Mouse (Mus musculus) embryonic facial prominence, embryonic 14.5 days (tissue): ENCODE measurements at regions not wholly inside any gene's neighbourhood (a gene's known extent, or its start where the extent isn't known, plus 50 kb on each side); places are given as distances from the start of the nearest gene placed in this dataset.
"Not testable (repeated sequence)": the region's sequence is repeated elsewhere in the genome, so short reads cannot be mapped to it uniquely, and the experiment has no call there.

Experiments
- ATAC-seq: fragments of 200-750 bp; cut with Nextera tagmentation; 2 replicates; pipeline ENCODE4 v1.8.0; 2017; ENCODE audit warnings: low read depth, moderate number of reproducible peaks, moderate TSS enrichment
- DNase-seq: peaks from one replicate; pipeline ENCODE4 v3.0.0-alpha.2; 2015; ENCODE audit warnings: low spot score
- H3K27ac ChIP-seq: fragments of 300-500 bp; sonication (generic); replicated peaks from 2 replicates; pipeline ENCODE4 v1.5.1; 2014; ENCODE audit warnings: low read depth, mild to moderate bottlenecking, low read length, moderate library complexity
- H3K27me3 ChIP-seq: fragments of 300-500 bp; sonication (generic); replicated peaks from 2 replicates; pipeline ENCODE4 v1.6.1; 2014; ENCODE audit warnings: low read length; ENCODE audit not compliant: control insufficient read depth, insufficient read depth
- H3K36me3 ChIP-seq: fragments of 300-500 bp; sonication (generic); 2 replicates; pipeline ENCODE4 v1.6.1; 2014; ENCODE audit warnings: low read length, mixed read lengths; ENCODE audit not compliant: control insufficient read depth, insufficient read depth
- H3K4me1 ChIP-seq: fragments of 300-500 bp; sonication (generic); 2 replicates; pipeline ENCODE4 v1.6.1; 2014; ENCODE audit warnings: antibody characterized with exemption, low read length; ENCODE audit not compliant: control insufficient read depth, insufficient read depth
- H3K4me2 ChIP-seq: fragments of 300-500 bp; sonication (generic); 2 replicates; pipeline ENCODE4 v1.6.1; 2014; ENCODE audit warnings: low read depth, mild to moderate bottlenecking, low read length, moderate library complexity, mixed read lengths
- H3K4me3 ChIP-seq: fragments of 300-500 bp; sonication (generic); 2 replicates; pipeline ENCODE4 v1.5.1; 2014; ENCODE audit warnings: low read depth, mild to moderate bottlenecking, low read length
- H3K9ac ChIP-seq: fragments of 300-500 bp; sonication (generic); 2 replicates; pipeline ENCODE4 v1.6.1; 2014; ENCODE audit warnings: low read depth, mild to moderate bottlenecking, low read length, moderate library complexity, mixed read lengths
- H3K9me3 ChIP-seq: fragments of 300-500 bp; sonication (generic); 2 replicates; pipeline ENCODE4 v1.6.1; 2016; ENCODE audit warnings: low read length; ENCODE audit not compliant: control insufficient read depth
- WGBS: fragments of 180-500 bp; shearing (Covaris S2); extraction: QIAGEN DNeasy Blood & Tissue Kit; methylation state at CpG from one replicate; pipeline ENCODE4 v1.1.7; 2014; 5-methylcytosine and 5-hydroxymethylcytosine counted together

DNA sequence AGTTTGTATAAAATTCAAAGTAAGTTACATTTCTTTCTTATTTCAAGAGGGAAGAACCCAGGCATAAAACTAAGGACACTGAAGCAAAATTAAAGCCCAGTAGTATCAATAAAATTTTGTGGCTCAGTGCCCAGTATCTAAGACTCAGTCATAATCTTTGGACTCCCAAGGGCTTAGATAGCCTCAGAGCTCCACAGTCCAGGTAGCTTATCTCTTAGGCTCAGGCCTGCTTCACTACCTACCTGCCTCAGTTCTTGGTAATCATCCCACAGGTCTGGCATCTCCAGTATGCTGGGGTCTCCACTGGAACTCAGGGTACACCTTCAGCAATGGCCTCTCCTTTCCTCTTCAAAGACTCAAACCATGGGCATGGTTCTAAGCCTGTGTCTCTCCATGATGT is 530.3 kb downstream of the Dad1 start:
- ATAC-seq, DNase-seq, H3K36me3 ChIP-seq, H3K27ac ChIP-seq, H3K27me3 ChIP-seq, H3K4me3 ChIP-seq, H3K4me2 ChIP-seq, H3K4me1 ChIP-seq, H3K9me3 ChIP-seq, H3K9ac ChIP-seq: not testable (repeated sequence)

- ATAC-seq, H3K9me3 ChIP-seq: not testable (repeated sequence)
Measured at GRCm38 (mm10) chr14:53721901-53722300, 532.0 kb downstream of the Dad1 start.

GRCm38 (mm10) chr14:53709627-53710026 is 544.3 kb downstream of the Dad1 start:
- H3K27me3 ChIP-seq, H3K9ac ChIP-seq, H3K9me3 ChIP-seq, H3K4me3 ChIP-seq, H3K4me2 ChIP-seq, H3K4me1 ChIP-seq, H3K27ac ChIP-seq, ATAC-seq, H3K36me3 ChIP-seq: not testable (repeated sequence)
- peak; percentile 40 for DNase-seq
- WGBS = 3% methylated on average over 3 of the region's 3 CpGs

More at GRCm38 (mm10) chr14:53721901-53722300, 532.0 kb downstream of the Dad1 start:
- not testable (repeated sequence) for H3K4me3 ChIP-seq, H3K36me3 ChIP-seq, H3K4me2 ChIP-seq, H3K27me3 ChIP-seq, H3K4me1 ChIP-seq, H3K9ac ChIP-seq, H3K27ac ChIP-seq, DNase-seq
- WGBS = 44% methylated on average over 1 of the region's 2 CpGs

- H3K27me3 ChIP-seq, H3K9me3 ChIP-seq, H3K27ac ChIP-seq, DNase-seq, ATAC-seq, H3K4me3 ChIP-seq, H3K36me3 ChIP-seq, H3K4me2 ChIP-seq, H3K4me1 ChIP-seq, H3K9ac ChIP-seq: not testable (repeated sequence)
- 82% methylated on average over 5 of the region's 5 CpGs for WGBS
Measured at GRCm38 (mm10) chr14:53704351-53704750, 549.6 kb downstream of the Dad1 start.

GRCm38 (mm10) chr14:53703593-53703992 is 550.3 kb downstream of the Dad1 start:
- WGBS = 32% methylated on average over 1 of the region's 1 CpGs
- ATAC-seq, H3K4me3 ChIP-seq, H3K9ac ChIP-seq, DNase-seq, H3K4me1 ChIP-seq, H3K27ac ChIP-seq, H3K27me3 ChIP-seq, H3K36me3 ChIP-seq, H3K9me3 ChIP-seq, H3K4me2 ChIP-seq: not testable (repeated sequence)

- H3K27ac ChIP-seq, H3K9me3 ChIP-seq, H3K4me3 ChIP-seq, ATAC-seq, H3K27me3 ChIP-seq, H3K36me3 ChIP-seq, H3K4me1 ChIP-seq, H3K4me2 ChIP-seq, H3K9ac ChIP-seq: not testable (repeated sequence)
- peak; percentile 1 for DNase-seq
- WGBS = 60% methylated on average over 4 of the region's 4 CpGs
Measured at GRCm38 (mm10) chr14:53684100-53684499, 569.8 kb downstream of the Dad1 start.

DNA sequence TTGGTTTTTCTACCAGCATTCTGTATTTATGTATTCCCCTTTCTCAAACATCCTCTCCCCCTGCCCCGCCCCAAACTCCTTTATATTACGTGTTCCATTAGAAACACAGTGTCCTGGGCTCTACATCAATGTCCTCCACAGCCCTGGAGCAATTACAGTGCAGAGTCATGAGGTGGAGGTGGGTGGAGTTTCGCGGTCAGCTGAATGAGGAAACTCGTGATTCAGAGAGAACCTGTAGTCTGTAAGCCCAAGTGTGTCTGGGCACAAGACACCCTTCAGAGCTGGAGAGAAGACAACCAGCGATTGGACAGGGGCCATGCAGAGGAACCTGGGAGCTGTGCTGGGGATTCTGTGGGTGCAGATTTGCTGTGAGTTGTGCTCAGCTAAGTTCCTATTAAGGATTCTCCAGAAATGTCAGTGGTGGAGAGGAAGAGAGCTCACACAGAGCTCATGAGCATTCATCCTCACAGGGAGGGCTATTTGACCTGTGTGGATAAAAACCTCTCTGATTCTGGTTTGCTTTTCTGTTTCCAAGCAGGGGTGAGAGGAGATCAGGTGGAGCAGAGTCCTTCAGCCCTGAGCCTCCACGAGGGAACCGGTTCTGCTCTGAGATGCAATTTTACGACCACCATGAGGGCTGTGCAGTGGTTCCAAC is 570.4 kb downstream of the Dad1 start:
- not testable (repeated sequence) for H3K9ac ChIP-seq, H3K36me3 ChIP-seq, H3K4me2 ChIP-seq, H3K4me3 ChIP-seq, ATAC-seq, DNase-seq, H3K27ac ChIP-seq, H3K27me3 ChIP-seq, H3K9me3 ChIP-seq, H3K4me1 ChIP-seq
- WGBS = 75% methylated on average over 9 of the region's 9 CpGs

DNA sequence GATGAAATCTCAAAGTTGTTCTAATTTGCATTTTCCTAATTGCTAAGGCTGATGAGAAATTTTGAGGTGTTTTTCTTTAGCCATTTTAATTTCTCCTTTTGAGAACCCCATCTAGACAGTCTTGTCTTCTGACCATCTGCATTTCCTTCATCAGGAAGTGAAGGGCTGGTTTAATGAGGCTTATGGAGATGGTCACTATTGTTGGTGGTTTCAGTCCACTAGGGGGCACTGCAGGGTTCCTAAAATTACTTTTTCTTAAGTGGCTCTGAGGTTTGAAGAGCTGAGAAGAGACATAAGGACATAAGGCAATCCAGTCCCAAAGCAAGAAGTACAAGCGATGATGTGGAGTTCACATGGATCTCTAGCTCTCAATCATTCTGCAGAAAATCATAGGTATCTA is 571.2 kb downstream of the Dad1 start:
- not testable (repeated sequence) for ATAC-seq, H3K27ac ChIP-seq

DNA sequence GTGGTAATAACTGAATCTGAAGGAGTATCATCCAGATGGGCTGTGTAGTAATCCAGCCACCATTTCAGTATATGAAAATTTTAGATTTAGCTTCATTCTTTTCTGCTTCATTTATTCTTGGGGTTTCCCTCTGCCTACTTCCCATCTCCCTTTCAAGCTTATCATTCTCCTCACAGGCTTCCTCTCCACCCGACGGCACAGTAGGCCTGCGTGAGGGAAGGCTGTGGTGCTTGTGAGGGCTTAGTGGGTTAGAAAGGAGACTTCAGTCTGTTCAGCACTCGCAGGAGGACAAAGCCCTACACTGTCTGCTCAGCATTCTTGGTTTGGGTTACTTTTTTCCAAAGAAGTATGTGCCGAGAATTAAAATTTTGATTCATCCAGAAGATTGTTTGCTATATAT is 572.6 kb downstream of the Dad1 start:
- not testable (repeated sequence) for DNase-seq, H3K4me3 ChIP-seq, H3K27ac ChIP-seq, ATAC-seq, H3K27me3 ChIP-seq, H3K4me2 ChIP-seq, H3K36me3 ChIP-seq, H3K9ac ChIP-seq, H3K9me3 ChIP-seq, H3K4me1 ChIP-seq
- 51% methylated on average over 5 of the region's 5 CpGs for WGBS

More for the DNA sequence above, 571.2 kb downstream of the Dad1 start:
- not testable (repeated sequence) for H3K27me3 ChIP-seq, H3K9me3 ChIP-seq, DNase-seq, H3K4me2 ChIP-seq, H3K4me1 ChIP-seq, H3K4me3 ChIP-seq, H3K9ac ChIP-seq, H3K36me3 ChIP-seq
- 97% methylated on average over 1 of the region's 1 CpGs for WGBS
